Mouse (Mus musculus) mouse trophoblast stem cell (cell line): ENCODE measurements around the gene Mllt10.

Experiments used
- in situ Hi-C, 2 experiments: fragments of 300-500 bp; cut with MseI, MboI; formaldehyde crosslinking; loops; 2 replicates in 1 of 2; 3 replicates in 1 of 2; pipeline ENCODE4 v1.15.1; 2025

The Mllt10 gene

DNA sequence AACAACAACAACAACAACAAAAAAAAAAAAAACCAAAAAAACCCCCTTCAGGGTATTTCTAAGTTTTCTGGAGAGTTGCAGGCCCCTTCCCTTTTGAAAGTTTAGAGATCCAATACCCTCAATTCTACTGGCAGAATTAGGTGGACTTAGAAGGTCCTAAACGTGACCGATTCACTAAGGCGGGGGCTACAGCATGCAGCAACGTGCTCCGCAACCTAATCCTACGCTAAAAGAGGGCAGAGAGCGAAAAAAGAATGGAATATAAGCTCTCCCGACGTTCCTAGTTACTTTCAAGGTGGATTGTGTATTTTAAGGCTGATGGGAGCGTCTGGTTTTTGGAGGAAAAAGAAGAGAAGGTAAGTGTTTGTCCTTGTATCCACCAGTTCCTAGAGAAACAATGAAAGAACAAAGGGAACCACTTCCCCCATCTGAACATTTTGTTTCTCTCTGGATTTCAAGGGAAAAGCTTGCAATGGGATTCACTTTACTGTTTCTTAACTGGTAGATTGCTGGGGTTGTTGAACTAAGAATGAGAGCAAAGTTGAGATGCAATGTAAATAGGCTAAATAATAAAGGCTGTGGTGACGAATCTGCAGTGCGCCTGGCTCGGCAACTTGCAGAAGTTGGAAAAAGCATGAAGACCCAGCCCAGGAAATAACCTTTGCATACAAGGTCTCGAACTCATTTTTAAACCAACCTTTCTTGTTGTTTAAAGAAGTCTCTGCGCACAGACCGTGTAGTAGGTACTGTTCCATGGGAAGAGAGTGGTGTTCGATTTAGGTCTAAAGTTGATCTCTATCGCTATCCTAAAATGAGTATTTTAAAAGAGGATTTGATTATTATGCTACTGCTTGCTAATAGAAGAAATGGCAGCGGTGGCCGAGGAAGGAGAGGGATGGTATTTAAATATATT is at the start of gene Mllt10:
Gene Mllt10, plus strand, starts transcription at position 222 of the 913 bp plus-strand sequence.
- in situ Hi-C loops, result no loop called here

DNA sequence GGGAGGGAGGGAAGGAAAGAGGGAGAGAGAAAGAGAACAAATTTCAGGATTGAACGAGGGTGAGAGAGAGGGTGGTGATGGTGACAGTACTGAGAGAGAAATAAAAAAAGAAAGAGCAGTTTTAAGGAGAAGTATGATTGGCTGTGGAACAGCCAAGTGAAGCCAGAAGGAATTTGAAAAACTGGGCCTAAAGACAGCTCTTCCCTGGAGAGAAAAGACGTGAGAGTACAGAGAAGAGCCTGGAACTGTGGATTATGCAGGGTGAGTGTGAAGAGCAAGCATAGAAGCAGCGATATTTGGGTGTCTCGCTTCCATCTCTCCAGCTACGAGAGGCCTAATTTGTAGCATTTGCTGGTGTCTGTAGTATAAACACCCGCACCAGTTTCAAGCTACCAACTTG is 43.8 kb upstream of the Mllt10 start:
- in situ Hi-C loops, result no loop called here

DNA sequence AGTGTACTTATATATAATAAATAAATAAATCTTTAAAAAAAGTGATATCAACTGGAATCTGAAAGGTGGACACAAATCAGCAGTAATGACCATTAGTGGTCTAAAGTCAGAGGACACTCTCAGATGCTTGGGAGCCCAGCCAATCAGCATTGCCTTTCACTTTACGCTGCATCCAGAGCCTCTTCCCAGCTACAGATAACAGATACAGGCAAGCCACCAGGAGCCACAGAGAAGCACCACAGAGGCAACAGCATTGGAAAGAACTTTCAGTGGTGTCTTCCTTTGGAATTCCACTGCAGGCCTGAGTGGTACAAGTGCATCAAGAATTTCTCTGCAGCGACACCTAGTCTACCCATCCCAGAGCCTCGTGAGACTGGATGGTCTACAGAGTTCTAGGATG is 42.2 kb upstream of the Mllt10 start:
- in situ Hi-C loops, result no loop called here

DNA sequence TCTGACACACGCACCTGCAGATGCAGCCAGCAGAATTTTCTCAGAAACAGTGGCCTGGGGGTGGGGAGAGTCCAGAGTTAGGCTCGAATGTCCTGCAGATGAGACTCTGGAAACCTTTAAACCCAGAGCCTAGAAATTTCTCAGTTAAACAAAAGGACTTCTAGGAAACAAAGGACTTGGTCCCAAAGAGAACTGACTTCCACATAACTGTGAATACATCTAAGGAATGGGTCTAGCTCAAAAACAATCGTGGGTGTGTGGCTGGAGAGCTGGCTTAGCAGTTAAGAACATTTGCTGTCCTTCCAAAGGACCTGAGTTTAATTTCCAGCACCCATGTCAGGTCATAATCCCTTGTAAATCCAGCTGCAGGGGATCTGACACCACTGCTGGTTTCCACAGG is 39.5 kb upstream of the Mllt10 start:
- in situ Hi-C loops, result no loop called here

DNA sequence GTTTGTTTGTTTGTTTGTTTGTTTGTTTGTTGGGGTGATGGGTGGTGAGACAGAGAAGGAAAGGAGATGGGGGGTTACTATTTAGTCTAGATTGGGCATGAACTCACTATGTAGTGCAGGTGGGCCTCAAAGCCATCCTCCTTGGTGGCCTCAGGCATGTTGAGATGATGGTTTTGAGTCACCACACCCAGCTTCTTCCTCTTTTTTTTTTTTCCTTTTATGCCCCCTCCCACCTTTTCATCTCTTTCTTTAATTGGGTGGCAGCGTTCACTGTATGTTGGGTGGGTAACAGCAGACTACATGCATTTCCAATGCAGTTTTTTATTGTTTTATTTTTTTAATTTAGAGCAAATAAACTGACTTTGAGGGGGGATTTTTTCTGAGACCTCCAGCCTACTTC is 38.4 kb upstream of the Mllt10 start:
- in situ Hi-C loops, result no loop called here

DNA sequence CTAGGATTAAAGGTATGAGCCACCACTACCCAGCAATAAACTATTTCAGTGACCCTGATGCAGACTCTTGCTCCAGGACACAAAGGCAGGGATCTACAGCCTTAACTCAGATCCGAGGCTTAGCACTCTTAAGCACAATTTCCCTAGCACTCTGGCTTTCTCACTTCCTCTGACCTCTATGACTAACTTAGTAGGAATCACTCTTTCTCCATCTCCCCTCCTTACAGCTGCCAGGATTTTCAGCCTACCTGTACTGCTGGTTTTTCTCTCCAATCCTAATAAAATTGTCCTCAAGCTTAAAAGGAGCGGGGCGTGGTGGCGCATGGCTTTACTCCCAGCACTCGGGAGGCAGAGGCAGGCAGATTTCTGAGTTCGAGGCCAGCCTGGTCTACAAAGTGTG is 37.7 kb upstream of the Mllt10 start:
- in situ Hi-C loops, result no loop called here

DNA sequence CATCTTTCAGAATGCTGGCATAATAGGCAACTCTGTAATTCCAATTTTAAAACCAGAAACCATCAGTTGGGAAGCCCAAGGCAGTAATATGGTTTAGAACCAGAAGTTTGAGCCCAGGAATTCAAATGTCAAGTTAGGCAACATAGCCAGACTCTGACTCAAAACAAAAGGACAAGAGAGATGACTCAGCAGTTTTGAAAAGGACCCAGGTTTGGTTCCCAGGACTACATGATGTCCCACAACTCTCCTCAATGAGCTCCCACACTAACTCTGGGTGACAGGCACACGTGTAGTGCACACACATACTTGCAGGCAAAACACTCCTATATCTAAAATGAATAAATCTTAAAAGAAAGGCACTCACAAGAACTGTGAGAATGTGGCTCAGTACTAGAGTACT is 35.9 kb upstream of the Mllt10 start:
- in situ Hi-C loops, result no loop called here

DNA sequence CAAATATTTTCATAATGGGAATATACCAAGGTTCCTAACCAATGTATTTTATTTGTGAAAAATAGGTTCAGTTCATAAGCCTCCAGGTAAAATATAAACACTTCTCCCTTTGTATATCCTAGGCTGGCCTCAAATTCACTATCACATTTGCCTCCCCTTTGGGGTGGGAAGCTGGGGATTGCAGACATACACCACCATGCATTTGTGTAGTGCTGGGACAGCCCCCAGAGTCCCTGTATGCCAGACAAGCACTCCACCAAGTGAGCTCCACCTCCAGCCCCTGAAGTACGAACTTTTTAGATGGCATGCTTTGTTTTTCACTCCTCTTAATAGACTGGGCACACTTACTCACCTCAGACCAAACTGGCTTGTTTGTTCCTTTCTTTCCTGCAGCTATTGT is 32.2 kb upstream of the Mllt10 start:
- in situ Hi-C loops, result loop anchor here in 1 of 2 experiments (10.0 kb wide), 1 partner anchor 182 kb away; no protein-coding TSS in a partner anchor

DNA sequence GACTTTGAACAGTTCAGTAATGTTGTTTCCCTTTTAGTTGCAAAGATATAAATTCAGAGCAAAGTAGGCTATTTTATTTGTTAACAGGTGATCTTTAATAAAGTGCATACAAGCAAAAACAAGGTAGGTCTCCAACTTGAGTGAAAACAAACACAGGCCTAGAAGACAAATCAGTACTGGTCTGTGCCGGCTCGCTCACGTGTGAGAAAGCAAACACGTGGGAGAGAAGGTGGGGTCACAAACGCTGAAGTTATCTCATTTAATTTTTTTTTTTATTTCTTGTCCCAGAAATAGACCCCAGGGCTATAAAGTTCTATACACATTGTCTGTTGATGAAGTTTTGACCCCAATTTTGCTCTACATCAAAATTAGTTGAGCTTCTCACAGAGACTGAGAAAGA is 29.9 kb upstream of the Mllt10 start:
- in situ Hi-C loops, result loop anchor here in 1 of 2 experiments (10.0 kb wide), 1 partner anchor 180 kb away; no protein-coding TSS in a partner anchor

DNA sequence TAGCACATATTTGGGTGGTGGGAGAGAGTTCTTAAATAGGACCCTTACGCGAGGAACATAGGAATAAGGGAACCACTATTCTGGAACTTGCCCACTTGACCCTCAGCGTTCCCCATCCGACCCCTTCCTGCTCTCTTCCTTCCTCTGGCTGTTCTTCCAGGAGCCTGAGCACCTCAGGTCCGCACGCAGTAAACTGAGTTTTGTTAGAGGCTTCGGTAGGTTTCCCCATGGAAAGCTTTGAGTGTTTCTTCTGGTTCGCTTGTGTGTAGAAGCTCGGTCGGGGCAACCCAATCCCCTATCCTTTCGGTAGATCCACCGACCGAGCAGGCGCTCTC is 29.3 kb upstream of the Mllt10 start:
- in situ Hi-C loops, result loop anchor here in 1 of 2 experiments (10.0 kb wide), 1 partner anchor 179 kb away; no protein-coding TSS in a partner anchor

DNA sequence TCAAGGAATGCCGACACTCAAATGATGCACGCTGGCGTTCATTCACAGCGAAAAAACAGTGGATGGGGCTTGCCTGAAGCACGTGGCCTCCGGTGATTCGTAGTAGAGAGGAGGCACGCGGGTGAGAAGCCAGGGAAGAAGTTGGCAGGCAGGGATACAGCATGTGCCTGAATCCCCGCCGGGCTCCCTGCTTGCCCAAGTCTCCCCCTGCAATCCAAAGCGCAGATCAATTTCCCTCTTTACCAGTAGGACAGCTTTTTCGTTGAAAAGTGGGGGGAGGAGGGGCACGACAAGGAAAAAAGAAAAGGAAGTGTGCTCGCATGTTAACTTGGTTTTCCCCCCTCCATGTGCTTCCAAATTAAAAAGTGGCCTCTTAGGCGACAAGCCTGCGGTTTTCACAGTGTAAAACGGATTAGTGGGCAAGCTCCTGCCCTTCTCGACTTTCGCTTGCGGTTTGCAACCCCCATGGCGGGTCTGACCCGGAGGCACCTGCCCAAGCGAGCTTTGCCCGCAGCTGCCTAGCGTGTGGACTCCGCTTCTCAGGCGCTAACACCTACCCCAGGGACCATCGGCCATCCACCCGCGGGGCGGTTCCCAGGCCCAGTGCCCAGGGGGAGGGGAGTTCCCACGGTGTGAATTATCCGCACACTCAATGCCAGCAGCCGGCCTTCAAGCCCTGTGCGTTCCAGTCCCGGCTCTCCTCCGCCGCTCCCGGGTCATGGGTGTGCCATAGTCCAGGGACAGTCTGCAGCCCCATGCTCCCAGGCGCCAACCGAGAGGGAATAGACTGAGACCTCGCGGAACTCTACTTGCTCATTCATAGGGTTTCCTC is 28.7 kb upstream of the Mllt10 start:
- in situ Hi-C loops, result loop anchor here in 1 of 2 experiments (10.0 kb wide), 1 partner anchor 178 kb away; no protein-coding TSS in a partner anchor

DNA sequence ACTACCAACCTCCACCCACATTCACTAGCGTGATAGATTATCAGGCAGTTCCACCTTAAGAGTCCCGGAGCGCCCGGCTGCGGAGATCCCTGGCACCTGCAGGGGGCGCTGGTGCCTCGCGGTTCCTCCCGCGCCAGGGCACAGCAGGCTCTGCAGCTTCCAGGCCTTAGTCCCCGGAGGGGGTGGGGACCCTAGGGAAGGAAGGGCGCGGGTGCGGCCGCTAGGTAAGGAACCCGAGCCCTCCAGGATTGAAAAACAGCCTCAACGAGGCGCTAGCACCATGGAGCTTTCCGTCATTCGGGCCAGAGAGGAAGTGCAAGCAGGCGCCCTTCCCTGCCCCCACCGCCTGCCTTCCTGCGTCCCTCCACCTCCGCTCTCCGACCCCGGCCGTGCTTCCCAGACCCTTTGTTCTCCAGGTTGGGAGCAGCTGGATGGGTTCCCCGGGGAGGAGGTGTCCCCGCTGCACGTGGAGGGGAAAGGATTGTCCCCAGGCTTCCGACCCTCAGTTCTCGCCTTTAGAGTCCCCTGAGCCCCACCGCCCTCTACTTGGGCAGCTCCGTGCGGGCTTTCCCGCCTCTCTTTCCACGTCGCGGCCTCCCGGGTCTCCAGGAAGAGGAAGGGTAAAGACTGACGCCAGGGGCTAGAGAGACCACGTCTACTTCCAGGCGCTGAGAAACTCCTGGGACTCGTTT is 27.4 kb upstream of the Mllt10 start:
- in situ Hi-C loops, result loop anchor here in 1 of 2 experiments (10.0 kb wide), 1 partner anchor 177 kb away; no protein-coding TSS in a partner anchor

DNA sequence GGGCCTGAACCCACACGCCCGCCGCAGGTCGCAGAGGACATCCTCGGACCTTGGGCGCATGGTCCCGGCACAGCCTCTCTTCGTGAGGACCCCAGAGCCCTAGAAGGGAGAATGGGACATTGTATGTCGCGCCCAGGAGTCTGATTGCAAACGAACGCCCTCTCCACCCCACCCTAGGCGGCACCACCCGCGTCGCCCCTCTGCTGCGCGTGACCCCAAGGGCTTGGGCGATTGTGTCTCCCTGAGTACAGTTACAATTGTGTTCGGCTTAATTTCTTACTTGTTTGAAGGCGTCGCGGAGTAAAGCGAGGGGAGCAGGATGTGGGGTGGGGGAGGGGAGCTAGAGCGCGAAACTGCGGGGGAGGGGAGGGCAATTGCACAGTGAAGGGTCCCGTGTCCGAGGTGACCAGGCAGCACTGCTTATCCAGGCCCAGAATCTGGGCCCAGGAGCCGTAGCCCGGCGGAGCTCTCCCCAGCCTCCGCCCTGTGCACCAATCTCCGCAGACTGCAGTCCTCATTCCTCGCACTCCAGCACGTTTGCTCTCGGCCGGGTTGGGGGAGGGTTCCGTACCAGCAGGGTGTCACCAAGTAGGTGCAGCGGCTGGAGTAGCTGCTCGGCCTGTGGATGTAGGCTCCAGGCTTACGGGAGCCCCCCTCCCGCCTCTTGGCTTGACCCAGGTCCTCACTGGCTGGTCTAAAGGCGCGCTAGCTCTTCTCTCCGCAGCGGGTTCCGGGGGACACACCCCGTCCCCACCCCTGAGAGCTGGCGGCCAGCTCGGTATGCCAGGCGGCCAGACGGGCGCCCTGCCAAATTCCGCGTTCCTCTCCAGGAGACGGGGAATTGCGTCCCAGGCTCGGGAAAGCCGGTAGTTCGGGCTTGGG is 26.7 kb upstream of the Mllt10 start:
- in situ Hi-C loops, result loop anchor here in 1 of 2 experiments (10.0 kb wide), 1 partner anchor 176 kb away; no protein-coding TSS in a partner anchor

DNA sequence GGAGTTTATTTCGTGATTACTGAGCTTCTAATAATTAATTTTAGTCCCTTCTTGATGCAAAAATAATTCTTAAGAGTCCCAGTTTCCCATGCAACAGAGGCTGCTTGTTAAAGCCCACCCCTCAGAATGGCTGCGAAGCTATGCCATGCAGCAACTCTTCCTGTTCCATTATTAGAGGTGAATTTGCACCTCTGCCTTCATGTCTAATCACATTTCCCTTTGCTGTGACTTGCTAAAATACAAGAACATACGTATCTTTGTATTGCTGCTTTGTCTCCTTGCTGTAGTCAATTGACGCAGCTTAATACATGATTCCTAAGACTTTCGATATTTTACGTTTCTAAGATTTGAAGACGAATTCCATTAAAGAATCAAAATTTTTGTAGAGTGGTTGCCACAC is 25.4 kb upstream of the Mllt10 start:
- in situ Hi-C loops, result loop anchor here in 1 of 2 experiments (10.0 kb wide), 1 partner anchor 175 kb away; no protein-coding TSS in a partner anchor

DNA sequence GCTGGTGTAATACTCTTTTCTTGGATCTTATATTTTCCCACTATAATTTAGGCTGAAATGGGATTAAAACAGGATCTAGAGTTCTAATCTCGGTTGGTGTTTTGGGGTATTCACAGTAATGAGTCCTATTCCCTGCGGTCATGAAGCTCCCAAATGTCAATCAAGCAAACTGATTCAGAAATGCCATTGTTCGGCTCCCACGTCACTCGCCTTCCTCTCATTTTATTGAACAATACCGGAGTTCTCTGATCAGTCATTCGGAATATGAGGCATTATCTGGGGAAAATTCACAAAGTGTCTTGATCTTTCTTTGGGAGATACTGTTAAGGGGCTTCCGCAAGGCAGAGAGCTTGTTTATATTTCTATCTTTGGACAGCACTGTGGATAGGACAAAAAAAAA is 24.5 kb upstream of the Mllt10 start:
- in situ Hi-C loops, result no loop called here

DNA sequence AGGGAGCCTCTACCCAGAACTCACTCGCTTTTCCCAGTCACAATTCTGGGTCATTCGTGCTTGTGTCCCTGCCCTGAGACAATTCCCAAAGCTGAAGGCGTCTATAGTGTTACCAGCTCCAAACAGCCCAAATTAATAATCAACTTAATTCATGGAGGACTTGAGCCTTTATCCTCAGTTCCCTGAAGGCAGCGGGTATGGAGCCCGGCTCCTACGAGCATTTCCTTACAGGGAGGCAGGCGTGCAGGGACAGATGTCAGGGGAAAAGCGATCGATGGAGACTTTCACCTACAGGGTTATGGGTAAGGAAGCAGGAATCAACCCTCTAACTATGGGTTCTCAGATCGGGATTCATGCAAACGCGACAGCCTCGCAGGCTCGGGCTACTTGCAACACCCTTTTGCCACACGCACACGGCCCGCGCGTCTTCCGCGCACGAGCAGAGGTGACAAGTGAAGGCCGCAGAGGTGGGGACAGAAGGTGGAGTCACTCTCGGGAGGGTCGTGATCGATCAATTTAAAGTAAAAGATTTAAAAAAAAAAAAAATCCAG is 23.7 kb upstream of the Mllt10 start:
- in situ Hi-C loops, result no loop called here

DNA sequence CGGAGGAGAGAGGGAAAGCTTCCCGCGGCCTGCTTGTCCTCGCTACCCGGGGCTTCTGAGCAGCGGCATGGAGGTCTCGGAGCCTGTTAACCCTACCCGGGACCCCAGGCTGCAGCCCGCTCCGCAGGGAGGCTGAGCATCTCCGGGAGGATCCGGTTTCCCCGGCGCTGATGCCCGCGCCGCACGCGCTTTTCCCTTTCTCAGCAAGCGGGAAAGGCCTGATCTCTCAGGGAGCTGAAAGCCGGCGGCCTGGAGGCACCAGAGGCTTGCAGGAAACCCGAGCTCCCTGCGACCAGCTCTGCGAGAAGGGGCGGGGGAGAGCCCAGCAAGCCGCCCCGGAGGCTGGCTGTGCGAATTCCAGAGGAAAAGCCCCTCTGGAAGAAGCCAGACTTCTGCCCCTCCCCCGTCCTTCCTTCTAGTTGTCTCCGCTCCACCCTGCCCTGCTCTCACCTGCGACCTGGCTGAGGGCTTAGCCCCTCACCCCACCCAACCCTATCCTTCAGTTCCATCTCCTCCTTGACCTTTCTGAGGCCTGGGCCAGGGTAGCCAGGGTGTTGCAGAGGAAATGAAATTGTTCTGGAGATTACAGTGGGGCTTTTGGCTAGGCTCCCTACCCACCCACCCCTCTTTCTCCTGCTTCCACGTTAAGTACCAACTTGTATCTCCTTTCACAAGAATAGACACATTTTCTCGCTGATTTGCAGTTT is 23.1 kb upstream of the Mllt10 start:
- in situ Hi-C loops, result no loop called here

DNA sequence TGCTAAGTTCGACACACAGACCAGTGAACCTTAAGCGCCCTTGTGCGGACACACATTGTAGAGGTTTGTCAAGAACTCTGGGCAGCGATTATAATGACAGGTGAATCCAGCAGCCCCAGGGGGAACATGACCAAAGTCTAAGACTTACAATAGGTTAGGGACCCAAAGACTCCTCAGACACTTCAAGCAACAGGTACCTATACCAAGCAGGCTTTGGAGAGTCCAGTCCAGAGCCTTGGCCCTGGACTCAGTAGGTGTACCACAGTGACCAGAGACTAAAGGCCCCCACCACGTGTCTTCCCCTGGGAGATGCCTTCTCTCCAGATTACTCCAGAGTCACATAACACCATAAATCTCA is 22.5 kb upstream of the Mllt10 start:
- in situ Hi-C loops, result no loop called here

DNA sequence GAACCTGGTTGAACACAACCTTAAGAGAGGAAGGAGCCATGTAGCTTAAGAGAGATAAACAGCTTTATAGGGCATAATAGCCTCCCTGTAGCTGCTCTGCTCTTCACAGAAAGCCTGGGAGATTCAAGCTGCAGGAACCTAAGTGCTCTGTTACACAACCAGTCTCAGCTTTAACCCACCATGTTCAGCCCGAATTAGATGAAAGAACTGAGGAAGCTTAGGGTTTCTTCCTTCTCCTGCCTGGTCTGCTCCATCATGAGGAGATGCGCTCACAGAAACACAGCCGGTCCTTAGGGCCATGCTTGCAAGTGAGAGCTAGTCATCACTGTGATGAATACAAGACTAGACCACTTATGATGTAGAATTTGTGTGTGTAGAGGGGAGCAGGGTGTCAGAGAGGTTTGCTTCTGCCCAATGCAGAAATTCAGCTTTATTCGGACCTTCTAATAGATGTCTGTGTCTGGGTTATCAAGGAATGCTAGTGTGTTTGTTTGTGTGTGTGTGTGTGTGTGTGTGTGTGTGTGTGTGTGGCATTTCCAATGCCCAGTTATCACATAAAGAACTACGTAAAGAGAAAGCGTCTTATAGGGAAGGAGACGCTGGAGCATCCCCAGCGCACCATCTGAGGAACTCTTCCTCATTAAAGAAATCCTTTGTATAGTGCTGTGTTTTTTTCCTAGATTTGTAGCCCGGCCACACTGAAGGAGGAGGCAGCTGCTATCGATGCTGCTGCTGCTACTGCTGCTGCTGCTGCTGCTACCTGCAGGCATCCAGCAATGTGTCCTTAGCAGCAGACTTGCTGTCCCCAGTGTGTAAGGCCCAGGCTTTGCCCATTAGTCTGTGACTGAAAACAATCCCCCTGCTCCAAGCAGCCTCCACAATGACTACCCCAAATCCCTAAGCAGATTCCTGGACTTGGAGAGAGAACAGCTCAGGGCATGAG is 21.6 kb upstream of the Mllt10 start:
- in situ Hi-C loops, result no loop called here
